Mouse (Mus musculus) kidney, adult 2 months (tissue): Measurements from ENCODE around the gene Ebf1.

Source experiments
- CTCF ChIP-seq: fragments of 200-500 bp; conservative IDR thresholded peaks from 2 replicates; pipeline ENCODE4 v1.5.1; 2011; ENCODE audit warnings: low read depth, mild to moderate bottlenecking, control low read depth, low read length, moderate library complexity, mixed read lengths; ENCODE audit not compliant: insufficient read depth, insufficient read length
- POLR2A ChIP-seq: fragments of 200-500 bp; IDR thresholded peaks from one replicate; pipeline ENCODE4 v1.6.1; 2011; ENCODE audit warnings: low read depth, low read length, control low read depth

- TF ChIP-seq CTCF, result no peak
- TF ChIP-seq POLR2A, result no peak
Measured at GRCm38 (mm10) chr11:44714188-44714587, 97.1 kb downstream of the Ebf1 start.
